In the genomic region with DNA sequence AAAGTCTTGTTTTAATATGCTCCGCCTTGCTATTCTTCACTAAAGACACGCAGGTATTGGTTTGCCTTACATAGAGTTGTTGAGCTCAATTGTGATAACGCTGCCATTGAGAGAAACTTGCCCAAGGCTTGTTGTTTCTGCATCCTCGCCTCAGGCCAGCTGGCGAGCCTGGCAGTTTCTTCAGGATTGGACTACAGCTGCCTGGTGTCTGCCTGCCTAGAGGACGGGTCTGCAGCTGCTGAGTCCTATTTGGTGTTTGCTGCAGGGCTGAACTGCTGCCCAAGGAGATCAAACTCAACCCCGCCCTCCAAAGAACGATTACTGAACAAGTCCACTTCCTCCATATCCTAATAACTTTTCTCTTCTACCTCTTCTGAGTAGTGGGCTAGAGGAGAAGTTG, we compare ENCODE assay signal across 26 mouse cellular contexts. TPM values are rescaled to one million over a fixed set of nuclear protein-coding genes. Genes with fewer than 3 reads are reported as not detected.
"Had no signal": no experiment of that assay in that cellular context is flagged by ENCODE, and none has a peak within 500 bp of the region (broad histone marks: within the 10 kb centered on the region; RNA-seq: fewer than 3 reads in every experiment).

No protein-coding gene starts in this region.

- H3K4me2 ChIP-seq: embryonic facial prominence, embryonic 12.5 days; embryonic facial prominence, embryonic 15.5 days; forebrain, embryonic 12.5 days; forebrain, embryonic 13.5 days; forebrain, embryonic 15.5 days had no signal

- DNase-seq: cerebellum, adult 2 months; cerebellum, adult 8-10 months; cerebellum, adult 9-10 months; cerebellum, adult 9-11 months; cerebellum, postnatal 14 days; cerebellum, postnatal 25 days; cerebellum, postnatal 36 days; embryo, embryonic 11 days; forebrain, postnatal 0 days; gastrocnemius, adult 2 months; gastrocnemius, postnatal 10 days; gastrocnemius, postnatal 14 days; gastrocnemius, postnatal 25 days; gastrocnemius, postnatal 36 days; heart, adult 11 months; heart, adult 18-20 months; heart, adult 2 months had no signal

- ATAC-seq: forebrain, embryonic 13.5 days; forebrain, embryonic 14.5 days; forebrain, embryonic 15.5 days; forebrain, embryonic 16.5 days; forebrain, postnatal 0 days had no signal

- H3K36me3 ChIP-seq: embryonic facial prominence, embryonic 12.5 days; embryonic facial prominence, embryonic 15.5 days; forebrain, embryonic 12.5 days; forebrain, embryonic 15.5 days had no signal

- H3K27me3 ChIP-seq: embryonic facial prominence, embryonic 12.5 days; embryonic facial prominence, embryonic 15.5 days; forebrain, embryonic 12.5 days; forebrain, embryonic 13.5 days; forebrain, embryonic 15.5 days had no signal

- H3K4me1 ChIP-seq: embryonic facial prominence, embryonic 12.5 days; embryonic facial prominence, embryonic 15.5 days; forebrain, embryonic 13.5 days; forebrain, embryonic 15.5 days had no signal

- H3K27ac ChIP-seq: embryonic facial prominence, embryonic 12.5 days; embryonic facial prominence, embryonic 15.5 days; forebrain, embryonic 10.5 days; forebrain, embryonic 12.5 days; forebrain, embryonic 13.5 days; forebrain, embryonic 15.5 days; gastrocnemius, adult 2 months; heart, adult 2 months had no signal

- H3K4me3 ChIP-seq: embryonic facial prominence, embryonic 12.5 days; embryonic facial prominence, embryonic 15.5 days; erythroblast, embryonic 14.5 days; forebrain, embryonic 10.5 days; forebrain, embryonic 12.5 days; forebrain, embryonic 13.5 days; forebrain, embryonic 15.5 days; gastrocnemius, adult 2 months; heart, adult 2 months had no signal

- H3K9ac ChIP-seq: embryonic facial prominence, embryonic 12.5 days; embryonic facial prominence, embryonic 15.5 days; forebrain, embryonic 13.5 days; forebrain, embryonic 15.5 days; forebrain, postnatal 0 days had no signal

- H3K9me3 ChIP-seq: embryonic facial prominence, embryonic 12.5 days; embryonic facial prominence, embryonic 15.5 days; forebrain, embryonic 10.5 days; forebrain, embryonic 12.5 days; forebrain, embryonic 13.5 days; forebrain, embryonic 15.5 days had no signal

RNA-seq across cellular contexts. Expression of gene Serping1, which starts 14.5 kb away (rescaled TPM):
- polyA plus RNA-seq: erythroblast, embryonic 14.5 days had no signal
